Mouse (Mus musculus) liver, postnatal 0 days (tissue): ENCODE results near the gene Adamts17.

Experiments used
- CTCF ChIP-seq: sonication (generic); IDR thresholded peaks from 2 replicates; pipeline ENCODE4 v1.5.1; 2016; ENCODE audit warnings: antibody characterized with exemption, low read depth
- EP300 ChIP-seq: IDR thresholded peaks from 2 replicates; pipeline ENCODE4 v1.6.1; 2016; ENCODE audit warnings: antibody characterized with exemption, low read depth, mild to moderate bottlenecking

- TF ChIP-seq CTCF (no peak), EP300 (no peak)
Measured at GRCm38 (mm10) chr7:67050424-67050823, 210.9 kb downstream of the Adamts17 start.
